In the genomic region with DNA sequence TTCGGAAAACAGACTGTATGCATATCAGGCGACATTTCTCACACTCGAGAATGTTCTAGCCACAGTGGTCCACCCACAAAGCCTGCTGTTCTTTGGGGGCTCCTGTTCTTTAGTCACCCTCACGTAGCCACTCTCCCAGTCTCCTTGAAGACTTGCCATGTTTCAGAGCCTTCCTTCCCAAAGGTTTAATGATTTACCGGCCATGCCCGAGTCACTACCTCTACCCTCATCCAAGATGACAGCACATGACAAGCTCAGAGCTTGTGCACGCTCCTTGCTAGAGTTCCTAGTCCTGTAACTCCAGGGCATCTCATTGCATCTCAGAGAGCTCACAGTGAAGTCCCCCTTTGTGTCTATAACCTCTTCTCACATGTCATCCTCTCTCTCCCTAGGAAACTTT, we compare ENCODE assay signal across 21 mouse cellular contexts.
A peak's percentile ranks its signal among the peaks of the same experiment; 100 is the strongest.
DNase-seq lines count a peak whose midpoint lies in the region; ATAC-seq lines count a peak whose summit lies in the region.
"Had no signal": no experiment of that assay in that cellular context is flagged by ENCODE, and none has a peak within 500 bp of the region (broad histone marks: within the 10 kb centered on the region; RNA-seq: fewer than 3 reads in every experiment).

No protein-coding gene starts in this region.

- no peak; the same call in 1 of the 2 replicates for ATAC-seq in kidney, embryonic 15.5 days (replicated peaks; ENCODE audit: low FRiP score)
- no peak for ATAC-seq in forebrain, embryonic 14.5 days
- ATAC-seq: activated CD4-positive, CD25-positive, alpha-beta regulatory T cell, adult 4 months; forebrain, postnatal 0 days; Patski had no signal

- H3K36me3 ChIP-seq in kidney, embryonic 15.5 days: no peaks in the 10 kb centered on the region
- H3K36me3 ChIP-seq in forebrain, embryonic 14.5 days (ENCODE audit: control insufficient read depth, insufficient read depth, low read length): no peaks in the 10 kb centered on the region
- H3K36me3 ChIP-seq: embryonic facial prominence, embryonic 12.5 days; forebrain, embryonic 12.5 days; heart, embryonic 12.5 days; hindbrain, embryonic 10.5 days; hindbrain, embryonic 15.5 days had no signal

- DNase-seq in kidney, adult 11 months: peak; percentile 27
- peak; percentile 47 for DNase-seq in kidney, adult 9 months
- DNase-seq in kidney, postnatal 14 days: peak; percentile 30
- DNase-seq in yolk sac, embryonic 10.5 days (ENCODE audit: low spot score): peak; percentile 43
- no peak for DNase-seq in forebrain, embryonic 14.5 days (ENCODE audit: low spot score)
- DNase-seq in layer of hippocampus, adult 9-10 months (ENCODE audit: low spot score): no peak
- no peak for DNase-seq in cerebellum, postnatal 25 days
- DNase-seq: adrenal gland, postnatal 14 days; cerebellum, adult 8-10 months; cerebellum, postnatal 14 days; forebrain, postnatal 0 days; gastrocnemius, adult 2 months; gastrocnemius, postnatal 25 days had no signal

- no peak overlapping the region for H3K4me3 ChIP-seq in kidney, embryonic 15.5 days (replicated peaks)
- H3K4me3 ChIP-seq in forebrain, embryonic 14.5 days (ENCODE audit: low read depth, low read length): no peak overlapping the region
- H3K4me3 ChIP-seq: embryonic facial prominence, embryonic 12.5 days; forebrain, embryonic 12.5 days; gastrocnemius, adult 2 months; heart, embryonic 12.5 days; hindbrain, embryonic 10.5 days; hindbrain, embryonic 15.5 days had no signal

- no peaks in the 10 kb centered on the region for H3K27me3 ChIP-seq in kidney, embryonic 15.5 days
- no peaks in the 10 kb centered on the region for H3K27me3 ChIP-seq in forebrain, embryonic 14.5 days (replicated peaks; ENCODE audit: control insufficient read depth, insufficient read depth, low read length)
- H3K27me3 ChIP-seq: embryonic facial prominence, embryonic 12.5 days; forebrain, embryonic 12.5 days; heart, embryonic 12.5 days; hindbrain, embryonic 15.5 days had no signal

- WGBS in kidney, embryonic 15.5 days: 67% methylated on average over 7 of the region's 7 CpGs
- 89% methylated on average over 7 of the region's 7 CpGs for WGBS in forebrain, embryonic 14.5 days

- H3K4me1 ChIP-seq in kidney, embryonic 15.5 days: no peaks in the 10 kb centered on the region
- H3K4me1 ChIP-seq in forebrain, embryonic 14.5 days (ENCODE audit: control insufficient read depth, insufficient read depth, low read length): no peaks in the 10 kb centered on the region
- H3K4me1 ChIP-seq: embryonic facial prominence, embryonic 12.5 days; forebrain, embryonic 12.5 days; heart, embryonic 12.5 days; hindbrain, embryonic 10.5 days; hindbrain, embryonic 15.5 days had no signal

- H3K4me2 ChIP-seq in kidney, embryonic 15.5 days: no peak overlapping the region
- H3K4me2 ChIP-seq in forebrain, embryonic 14.5 days (ENCODE audit: low read length): no peak overlapping the region
- H3K4me2 ChIP-seq: embryonic facial prominence, embryonic 12.5 days; forebrain, embryonic 12.5 days; heart, embryonic 12.5 days; hindbrain, embryonic 15.5 days had no signal

- no peak overlapping the region for H3K9ac ChIP-seq in kidney, embryonic 15.5 days
- H3K9ac ChIP-seq in forebrain, embryonic 14.5 days (ENCODE audit: low read length): no peak overlapping the region
- H3K9ac ChIP-seq: embryonic facial prominence, embryonic 12.5 days; forebrain, embryonic 12.5 days; forebrain, postnatal 0 days; heart, embryonic 12.5 days; hindbrain, embryonic 15.5 days had no signal

- H3K27ac ChIP-seq in kidney, embryonic 15.5 days: no peak overlapping the region
- no peak overlapping the region for H3K27ac ChIP-seq in forebrain, embryonic 14.5 days (ENCODE audit: low read depth, low read length)
- H3K27ac ChIP-seq: embryonic facial prominence, embryonic 12.5 days; forebrain, embryonic 12.5 days; gastrocnemius, adult 2 months; hindbrain, embryonic 10.5 days; hindbrain, embryonic 15.5 days had no signal

- no peaks in the 10 kb centered on the region for H3K9me3 ChIP-seq in kidney, embryonic 15.5 days (replicated peaks)
- no peaks in the 10 kb centered on the region for H3K9me3 ChIP-seq in forebrain, embryonic 14.5 days (replicated peaks; ENCODE audit: control insufficient read depth, low read length)
- H3K9me3 ChIP-seq: embryonic facial prominence, embryonic 12.5 days; forebrain, embryonic 12.5 days; heart, embryonic 12.5 days; hindbrain, embryonic 10.5 days; hindbrain, embryonic 15.5 days had no signal

Comparison
In these comparisons a context has a peak if more than half of its experiments do, and no peak if none do; other contexts are left out.
1. DNase-seq: peak in kidney, adult 11 months (single experiment), kidney, adult 9 months (single experiment), kidney, postnatal 14 days (single experiment) and yolk sac, embryonic 10.5 days (single experiment); none in forebrain, embryonic 14.5 days (single experiment), layer of hippocampus, adult 9-10 months (single experiment) and cerebellum, postnatal 25 days (0 of 2).